Mouse (Mus musculus) small intestine, adult 2 months (tissue): ENCODE measurements around the gene Acsl4.

Experiments used
- CTCF ChIP-seq: fragments of 200-500 bp; IDR thresholded peaks from 2 replicates; pipeline ENCODE4 v1.5.1; 2012; ENCODE audit warnings: low read depth, mild to moderate bottlenecking, control low read depth, inconsistent platforms, low read length, moderate library complexity, mixed read lengths; ENCODE audit not compliant: insufficient replicate concordance, insufficient read length; ENCODE audit errors: extremely low read depth
- POLR2A ChIP-seq: fragments of 200-500 bp; IDR thresholded peaks from 2 replicates; pipeline ENCODE4 v1.6.1; 2012; ENCODE audit warnings: low read depth, mild to moderate bottlenecking, control low read depth, inconsistent platforms, low read length, moderate library complexity

- TF ChIP-seq CTCF (no peak), POLR2A (no peak)
Observed at GRCm38 (mm10) chrX:142376747-142377146, 13.6 kb downstream of the Acsl4 start.
